Mouse (Mus musculus) heart, embryonic 13.5 days (tissue): ENCODE results near the gene Cd28. TPM values are rescaled to one million over a fixed set of nuclear protein-coding genes. Genes with fewer than 3 reads are reported as not detected.

Source experiments
- ATAC-seq: fragments of 200-750 bp; cut with Nextera tagmentation; 2 replicates; pipeline ENCODE4 v1.8.0; 2017; ENCODE audit warnings: moderate TSS enrichment; ENCODE audit not compliant: insufficient number of reproducible peaks, low FRiP score, low TSS enrichment; ENCODE audit errors: extremely low read depth
- H3K27ac ChIP-seq: fragments of 300-500 bp; sonication (generic); replicated peaks from 2 replicates; pipeline ENCODE4 v1.5.1; 2015; ENCODE audit warnings: moderate library complexity, mild to moderate bottlenecking, inconsistent platforms
- H3K27me3 ChIP-seq: fragments of 300-500 bp; sonication (generic); replicated peaks from 2 replicates; pipeline ENCODE4 v1.6.1; 2015; ENCODE audit warnings: mild to moderate bottlenecking, inconsistent platforms
- H3K36me3 ChIP-seq: fragments of 300-500 bp; sonication (generic); 2 replicates; pipeline ENCODE4 v1.6.1; 2015; ENCODE audit warnings: mild to moderate bottlenecking, inconsistent platforms
- H3K4me1 ChIP-seq: fragments of 300-500 bp; sonication (generic); 2 replicates; pipeline ENCODE4 v1.6.1; 2015; ENCODE audit warnings: inconsistent platforms
- H3K4me2 ChIP-seq: fragments of 300-500 bp; sonication (generic); 2 replicates; pipeline ENCODE4 v1.6.1; 2015; ENCODE audit warnings: inconsistent platforms, mild to moderate bottlenecking, moderate library complexity
- H3K4me3 ChIP-seq: fragments of 300-500 bp; sonication (generic); 2 replicates; pipeline ENCODE4 v1.5.1; 2015; ENCODE audit warnings: moderate library complexity, mild to moderate bottlenecking, inconsistent platforms
- H3K9ac ChIP-seq: fragments of 300-500 bp; sonication (generic); 2 replicates; pipeline ENCODE4 v1.6.1; 2015; ENCODE audit warnings: inconsistent platforms, mild to moderate bottlenecking, moderate library complexity
- H3K9me3 ChIP-seq: fragments of 300-500 bp; sonication (generic); 2 replicates; pipeline ENCODE4 v1.6.1; 2016; ENCODE audit warnings: inconsistent platforms
- WGBS: fragments of 180-500 bp; shearing (Covaris S2); methylation state at CpG from one replicate; pipeline ENCODE4 v1.1.7; 2015; ENCODE audit warnings: mixed read lengths; 5-methylcytosine and 5-hydroxymethylcytosine counted together
- polyA plus RNA-seq: library from polyadenylated mRNA; unstranded; fragments of >200 nt; fragmentation: Nextera tagmentation; extraction: Ambion mirVana; gene quantifications from 2 replicates; pipeline ENCODE4 v1.2.1, GENCODE M21; 2015

The Cd28 gene
- polyA plus RNA-seq, 1 experiment from 2014 or later: 0.31 TPM

GRCm38 (mm10) chr1:60771771-60772170 is 55.2 kb downstream of the Cd28 start:
- no peaks in the 10 kb centered on the region for H3K4me1 ChIP-seq
- no peak overlapping the region for H3K4me3 ChIP-seq
- 88% methylated on average over 7 of the region's 7 CpGs for WGBS
- H3K27me3 ChIP-seq: no peaks in the 10 kb centered on the region
- no peaks in the 10 kb centered on the region for H3K9me3 ChIP-seq
- no peak overlapping the region for H3K27ac ChIP-seq
- H3K4me2 ChIP-seq: no peak overlapping the region
- H3K36me3 ChIP-seq: no peaks in the 10 kb centered on the region
- no peak overlapping the region for H3K9ac ChIP-seq
- ATAC-seq: no peak

GRCm38 (mm10) chr1:60773231-60773630 is 56.6 kb downstream of the Cd28 start:
- no peak overlapping the region for H3K27ac ChIP-seq
- no peaks in the 10 kb centered on the region for H3K27me3 ChIP-seq
- H3K36me3 ChIP-seq: no peaks in the 10 kb centered on the region
- H3K9ac ChIP-seq: no peak overlapping the region
- no peaks in the 10 kb centered on the region for H3K9me3 ChIP-seq
- H3K4me2 ChIP-seq: no peak overlapping the region
- H3K4me3 ChIP-seq: no peak overlapping the region
- H3K4me1 ChIP-seq: peaks cover 2% of the 10 kb centered on the region
- no peak for ATAC-seq
- WGBS: 77% methylated on average over 3 of the region's 3 CpGs

- no peaks in the 10 kb centered on the region for H3K27me3 ChIP-seq
- H3K9ac ChIP-seq: no peak overlapping the region
- no peak overlapping the region for H3K4me2 ChIP-seq
- WGBS: 73% methylated on average over 4 of the region's 4 CpGs
- no peaks in the 10 kb centered on the region for H3K36me3 ChIP-seq
- peaks cover 13% of the 10 kb centered on the region for H3K4me1 ChIP-seq
- no peak for ATAC-seq
- H3K9me3 ChIP-seq: no peaks in the 10 kb centered on the region
- H3K4me3 ChIP-seq: no peak overlapping the region
- no peak overlapping the region for H3K27ac ChIP-seq
These were observed 59.6 kb downstream of the Cd28 start for GRCm38 (mm10) chr1:60776166-60776565.

- no peaks in the 10 kb centered on the region for H3K27me3 ChIP-seq
- 83% methylated on average over 3 of the region's 3 CpGs for WGBS
- H3K27ac ChIP-seq: no peak overlapping the region
- no peak overlapping the region for H3K4me3 ChIP-seq
- no peaks in the 10 kb centered on the region for H3K36me3 ChIP-seq
- H3K4me2 ChIP-seq: no peak overlapping the region
- H3K4me1 ChIP-seq: peaks cover 13% of the 10 kb centered on the region
- H3K9me3 ChIP-seq: no peaks in the 10 kb centered on the region
- ATAC-seq: no peak
- H3K9ac ChIP-seq: no peak overlapping the region
These were observed 60.3 kb downstream of the Cd28 start for GRCm38 (mm10) chr1:60776906-60777305.

- ATAC-seq: no peak
These were observed 62.0 kb downstream of the Cd28 start for GRCm38 (mm10) chr1:60778465-60779115.

GRCm38 (mm10) chr1:60779176-60779575 is 62.6 kb downstream of the Cd28 start:
- H3K4me2 ChIP-seq: no peak overlapping the region
- no peak overlapping the region for H3K9ac ChIP-seq
- no peak for ATAC-seq
- H3K27me3 ChIP-seq: no peaks in the 10 kb centered on the region
- peak overlapping the region; percentile 41 for H3K27ac ChIP-seq
- H3K4me3 ChIP-seq: no peak overlapping the region
- WGBS: 68% methylated on average over 2 of the region's 2 CpGs
- H3K9me3 ChIP-seq: no peaks in the 10 kb centered on the region
- H3K36me3 ChIP-seq: no peaks in the 10 kb centered on the region
- peaks cover 13% of the 10 kb centered on the region for H3K4me1 ChIP-seq

More at GRCm38 (mm10) chr1:60778465-60779115, 62.0 kb downstream of the Cd28 start:
- H3K4me2 ChIP-seq: no peak overlapping the region
- H3K4me1 ChIP-seq: peaks cover 13% of the 10 kb centered on the region
- no peak overlapping the region for H3K9ac ChIP-seq
- no peak overlapping the region for H3K4me3 ChIP-seq
- H3K36me3 ChIP-seq: no peaks in the 10 kb centered on the region
- 0 out of 2 replicates have a peak overlapping the region, but pooled peaks have one; percentile 41 for H3K27ac ChIP-seq
- no peaks in the 10 kb centered on the region for H3K27me3 ChIP-seq
- 66% methylated on average over 8 of the region's 8 CpGs for WGBS
- no peaks in the 10 kb centered on the region for H3K9me3 ChIP-seq

GRCm38 (mm10) chr1:60781666-60782065 is 65.1 kb downstream of the Cd28 start:
- H3K4me3 ChIP-seq: no peak overlapping the region
- peaks cover 13% of the 10 kb centered on the region for H3K4me1 ChIP-seq
- no peak for ATAC-seq
- no peak overlapping the region for H3K4me2 ChIP-seq
- H3K27ac ChIP-seq: no peak overlapping the region
- H3K27me3 ChIP-seq: no peaks in the 10 kb centered on the region
- H3K9me3 ChIP-seq: no peaks in the 10 kb centered on the region
- WGBS: 63% methylated on average over 4 of the region's 4 CpGs
- no peak overlapping the region for H3K9ac ChIP-seq
- H3K36me3 ChIP-seq: no peaks in the 10 kb centered on the region

- no peaks in the 10 kb centered on the region for H3K27me3 ChIP-seq
- peaks cover 8% of the 10 kb centered on the region; the same call in 1 of the 2 replicates for H3K4me1 ChIP-seq
- no peaks in the 10 kb centered on the region for H3K9me3 ChIP-seq
- no peak overlapping the region for H3K9ac ChIP-seq
- H3K36me3 ChIP-seq: no peaks in the 10 kb centered on the region
- ATAC-seq: no peak
- no peak overlapping the region for H3K4me3 ChIP-seq
- H3K4me2 ChIP-seq: no peak overlapping the region
- H3K27ac ChIP-seq: no peak overlapping the region
These were observed 77.1 kb downstream of the Cd28 start for GRCm38 (mm10) chr1:60793717-60794116.

GRCm38 (mm10) chr1:60795677-60796205 is 79.1 kb downstream of the Cd28 start:
- Histone ChIP-seq H3K4me2 (no peak overlapping the region), H3K27ac (no peak overlapping the region), H3K36me3 (no peaks in the 10 kb centered on the region), H3K27me3 (no peaks in the 10 kb centered on the region), H3K4me1 (peaks cover 16% of the 10 kb centered on the region), H3K9me3 (no peaks in the 10 kb centered on the region), H3K4me3 (no peak overlapping the region), H3K9ac (no peak overlapping the region)
- no peak for ATAC-seq
- 78% methylated on average over 3 of the region's 3 CpGs for WGBS

- Histone ChIP-seq H3K27ac (no peak overlapping the region), H3K9me3 (no peaks in the 10 kb centered on the region), H3K4me2 (no peak overlapping the region), H3K27me3 (no peaks in the 10 kb centered on the region), H3K9ac (no peak overlapping the region), H3K36me3 (no peaks in the 10 kb centered on the region), H3K4me1 (peaks cover 24% of the 10 kb centered on the region), H3K4me3 (no peak overlapping the region)
- no peak for ATAC-seq
- WGBS: 45% methylated on average over 1 of the region's 1 CpGs
These were observed 83.3 kb downstream of the Cd28 start for GRCm38 (mm10) chr1:60799795-60800345.

- Histone ChIP-seq H3K9ac (no peak overlapping the region), H3K27ac (no peak overlapping the region), H3K4me3 (no peak overlapping the region), H3K4me1 (peaks cover 24% of the 10 kb centered on the region), H3K4me2 (no peak overlapping the region), H3K36me3 (no peaks in the 10 kb centered on the region), H3K27me3 (no peaks in the 10 kb centered on the region), H3K9me3 (no peaks in the 10 kb centered on the region)
- no peak for ATAC-seq
- WGBS: 79% methylated on average over 4 of the region's 4 CpGs
These were observed 84.6 kb downstream of the Cd28 start for GRCm38 (mm10) chr1:60801210-60801671.
